Mouse (Mus musculus) R1 (cell line): Measurements from ENCODE around the gene Slco1c1.
A peak's percentile ranks its signal among the peaks of the same experiment; 100 is the strongest.

Experiments used
- DNase-seq: peaks from one replicate; pipeline ENCODE4 v3.0.0-alpha.2; 2018; ENCODE audit warnings: low read depth, low spot score

Slco1c1 gene

DNA sequence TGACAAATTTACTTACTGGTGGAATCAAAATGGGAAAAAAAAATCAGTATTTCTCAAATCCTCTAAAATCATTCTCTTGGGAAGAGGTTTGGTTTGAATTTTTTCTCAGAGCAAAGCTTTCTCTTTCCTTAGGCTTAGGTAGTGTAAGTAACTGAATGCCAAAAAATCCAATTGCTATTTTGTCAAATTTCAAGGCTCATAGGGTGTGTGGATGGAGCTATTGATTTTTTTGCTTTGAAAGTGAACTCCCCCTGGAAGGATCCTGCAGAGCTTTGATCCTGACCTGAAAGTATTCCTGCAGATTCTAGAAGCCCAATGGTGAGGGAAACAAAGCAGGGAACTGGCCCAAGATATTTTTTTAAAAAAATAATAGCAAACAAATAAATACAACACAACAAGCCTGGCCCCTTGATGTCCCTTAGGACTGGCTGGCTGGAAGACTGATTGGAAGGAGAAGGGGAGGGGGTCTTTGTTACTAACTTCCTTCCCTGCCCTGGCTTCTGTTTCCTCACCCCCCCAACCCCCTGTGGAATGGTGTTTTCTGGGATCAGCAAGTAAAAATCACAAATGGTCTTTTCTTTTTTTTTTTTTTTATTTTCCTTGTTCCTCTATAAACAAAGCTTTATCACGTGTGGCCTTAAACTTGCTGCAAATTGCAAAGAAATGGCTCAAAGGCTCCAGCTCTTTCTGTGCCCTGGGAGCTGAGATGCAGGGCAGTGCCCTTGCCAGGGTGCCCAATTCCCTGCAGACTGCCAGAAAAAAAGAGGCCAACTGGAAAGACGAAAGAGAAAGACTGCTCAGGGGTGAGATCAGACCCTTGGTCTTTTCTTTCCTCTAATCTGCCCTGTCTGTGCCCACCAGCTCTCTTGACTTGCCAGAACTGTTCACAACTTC, at the start of gene Slco1c1:
Slco1c1 (plus strand) TSS at position 622 of the 894 bp plus-strand sequence.
- no peak for DNase-seq

DNA sequence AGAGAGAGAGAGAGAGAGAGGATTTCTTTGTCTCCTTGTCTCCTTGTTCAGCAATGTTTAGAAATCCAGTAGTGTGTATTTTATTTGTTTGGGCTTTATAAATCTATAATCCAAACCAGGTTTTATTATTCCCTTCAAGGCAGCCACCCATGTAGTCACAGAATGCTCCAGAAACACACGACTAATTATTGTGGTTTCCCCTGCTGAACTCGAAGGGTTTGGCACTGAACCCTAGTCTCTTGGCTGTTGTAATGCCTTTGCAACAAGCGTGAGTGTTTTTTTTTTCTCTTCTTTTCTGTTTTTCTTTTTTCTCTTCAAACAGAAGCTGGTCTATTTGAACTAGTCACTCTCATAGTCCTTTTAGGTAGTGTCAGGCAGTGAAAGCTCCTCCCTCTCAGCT, 49.5 kb upstream of the Slco1c1 start:
- no peak for DNase-seq

DNA sequence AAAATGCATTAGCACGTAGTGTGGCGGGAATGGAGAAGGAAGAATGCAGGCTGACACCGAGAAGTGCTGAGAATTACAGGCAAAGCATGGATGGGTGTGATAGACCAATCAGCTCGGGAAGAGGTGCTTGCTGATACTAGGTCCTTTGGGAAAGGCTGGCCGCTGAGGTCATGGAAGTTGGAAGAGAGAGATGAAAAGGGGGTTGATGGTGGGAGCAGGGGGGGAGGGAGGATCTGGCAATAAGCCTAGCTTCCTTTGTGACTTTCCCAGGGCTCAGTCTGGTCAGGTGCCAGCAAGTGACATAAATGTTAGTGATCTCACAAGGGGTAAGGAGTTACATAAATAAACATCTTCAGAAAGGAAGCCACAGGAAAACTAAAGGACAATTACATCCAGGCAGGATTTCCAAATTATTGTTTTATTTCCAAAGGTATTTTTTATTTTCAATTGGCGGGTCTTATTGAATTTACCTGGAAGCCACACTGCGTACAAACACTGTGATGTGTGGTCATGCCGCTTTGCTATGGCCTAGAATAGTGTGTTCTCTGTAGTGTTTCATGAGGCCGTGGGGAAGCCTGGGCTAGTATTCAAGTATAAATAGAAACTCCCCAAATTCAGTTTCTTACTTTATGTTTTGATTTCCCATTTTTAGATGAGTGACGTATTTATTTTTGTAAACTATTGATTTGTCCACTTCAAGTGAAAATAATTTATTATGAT, 38.7 kb upstream of the Slco1c1 start:
- no peak for DNase-seq

DNA sequence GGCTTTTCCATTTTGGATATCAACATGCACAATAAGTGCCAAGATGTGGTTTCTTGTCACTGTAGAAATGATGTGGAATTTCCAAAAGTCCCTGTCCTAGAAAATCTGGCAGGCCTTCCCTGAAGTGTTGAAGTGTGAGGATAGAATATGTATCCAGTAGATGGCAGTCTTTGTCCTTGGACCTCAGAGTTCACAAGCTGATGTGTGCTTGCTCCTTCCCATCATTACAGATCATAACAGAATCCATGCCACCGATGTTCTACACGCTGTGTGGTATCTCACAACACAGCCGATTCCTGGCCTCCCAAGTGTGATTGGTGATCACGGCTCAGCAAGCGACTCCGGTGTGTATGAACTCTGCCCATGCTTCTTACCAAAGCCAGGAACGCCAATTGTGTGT, 36.9 kb upstream of the Slco1c1 start:
- peak; percentile 48 for DNase-seq

DNA sequence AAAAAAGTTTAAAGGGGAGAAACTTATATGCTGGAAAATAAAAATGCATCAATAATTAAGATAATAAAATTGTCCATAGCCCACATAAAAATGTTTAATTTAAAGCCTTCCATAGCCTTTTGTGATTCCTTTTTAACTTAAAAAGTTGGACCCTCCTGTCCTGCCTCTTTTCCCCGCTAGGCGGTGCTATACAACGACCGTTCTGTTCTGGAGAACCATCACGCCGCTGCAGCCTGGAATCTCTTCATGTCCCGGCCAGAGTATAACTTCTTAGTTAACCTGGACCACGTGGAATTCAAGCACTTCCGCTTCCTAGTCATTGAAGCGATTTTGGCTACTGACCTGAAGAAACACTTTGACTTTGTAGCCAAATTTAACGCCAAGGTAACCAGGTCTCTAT, 35.5 kb upstream of the Slco1c1 start:
- DNase-seq = peak; percentile 74

DNA sequence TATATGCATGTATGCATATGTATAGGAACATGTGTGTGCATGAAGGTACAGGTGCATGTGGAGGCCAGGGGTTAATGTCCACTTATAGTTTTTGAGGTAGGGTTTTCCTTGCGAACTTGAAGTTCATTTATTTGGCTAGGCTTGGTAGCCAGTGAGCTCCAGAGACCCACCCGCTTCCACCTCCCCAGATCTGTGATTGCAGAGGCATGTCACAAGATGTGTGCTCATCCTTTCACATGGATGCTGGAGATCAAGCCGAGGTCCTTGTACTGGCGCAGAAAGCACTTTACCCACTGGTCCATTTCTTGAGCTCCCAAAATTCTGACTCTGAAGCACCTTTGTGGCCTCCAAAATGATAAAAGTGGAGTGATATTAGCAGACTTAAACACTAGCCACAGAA, 29.3 kb upstream of the Slco1c1 start:
- no peak for DNase-seq

DNA sequence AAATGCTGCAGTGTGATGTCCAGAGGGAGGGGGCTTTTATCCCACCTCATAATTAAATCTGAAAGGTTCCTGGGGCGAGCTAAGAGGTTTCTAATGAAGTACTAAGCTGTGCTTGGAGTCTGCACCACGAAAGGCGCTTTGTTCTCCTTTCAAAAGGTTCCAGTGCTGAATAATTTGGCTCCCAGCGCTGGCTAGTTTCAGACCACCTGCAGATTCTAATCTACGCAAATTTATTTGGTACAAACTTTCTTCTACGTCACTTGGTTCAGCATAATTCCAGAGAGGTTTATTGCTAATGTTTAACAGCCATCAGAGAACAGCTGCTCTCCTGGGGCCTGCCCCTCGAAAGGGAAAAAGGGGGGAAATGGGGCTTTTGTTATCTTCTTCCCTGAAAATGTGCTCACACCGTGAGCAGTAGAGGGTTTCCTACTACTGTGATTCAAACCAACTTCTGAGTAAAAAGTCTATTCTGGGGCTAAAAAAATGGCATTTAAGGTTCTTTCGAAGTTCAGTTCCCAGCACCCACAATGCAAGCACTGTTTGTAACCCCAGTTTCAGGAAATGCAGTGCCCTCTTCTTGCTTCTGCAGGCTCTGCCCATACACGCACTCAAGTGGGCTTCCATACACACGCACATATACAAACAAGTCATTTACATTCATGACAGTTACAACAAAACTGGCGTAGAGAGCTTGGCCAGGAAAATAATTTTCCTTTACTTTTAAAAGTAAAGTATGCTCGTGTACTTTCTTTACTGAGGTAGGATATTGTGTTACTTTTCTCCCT, 28.3 kb upstream of the Slco1c1 start:
- DNase-seq = peak; percentile 90

DNA sequence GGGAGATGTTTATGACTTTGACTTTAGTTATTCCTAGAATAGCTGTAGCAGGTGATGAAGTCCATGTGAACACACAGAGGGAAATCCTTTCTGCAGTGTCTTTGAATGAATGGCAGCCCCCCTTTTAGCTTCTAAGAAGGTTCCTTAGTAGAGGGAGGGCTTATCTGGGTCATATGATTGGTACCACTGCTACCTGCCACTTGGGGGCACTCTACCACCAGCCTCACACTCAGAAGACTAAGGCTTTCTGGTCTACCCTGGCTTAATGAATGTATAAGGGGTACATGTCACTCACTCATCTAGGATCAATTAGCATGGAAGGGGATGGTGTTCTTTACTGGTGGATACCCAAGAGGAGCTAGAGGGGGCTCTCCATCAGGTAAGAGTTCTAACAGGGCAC, 24.7 kb upstream of the Slco1c1 start:
- peak; percentile 49 for DNase-seq

DNA sequence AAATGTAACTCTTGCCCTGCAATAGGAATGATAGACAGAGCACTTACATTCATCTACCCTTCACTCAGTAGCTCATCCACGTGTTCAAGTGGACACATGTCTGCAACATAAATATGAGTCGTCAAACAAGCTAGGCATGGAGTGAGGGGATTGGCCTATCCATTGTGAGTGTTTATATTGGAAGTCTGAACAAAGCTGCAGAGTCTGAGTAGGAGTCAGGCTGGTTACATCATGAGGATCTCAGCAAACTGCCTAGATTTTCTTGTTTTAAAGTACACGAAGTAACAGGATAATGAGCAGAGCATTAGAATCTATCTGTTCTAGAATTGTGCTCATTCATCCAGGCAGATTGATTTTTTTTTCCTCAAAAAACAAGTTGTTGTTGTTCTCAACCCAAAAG, 23.0 kb upstream of the Slco1c1 start:
- DNase-seq = no peak

DNA sequence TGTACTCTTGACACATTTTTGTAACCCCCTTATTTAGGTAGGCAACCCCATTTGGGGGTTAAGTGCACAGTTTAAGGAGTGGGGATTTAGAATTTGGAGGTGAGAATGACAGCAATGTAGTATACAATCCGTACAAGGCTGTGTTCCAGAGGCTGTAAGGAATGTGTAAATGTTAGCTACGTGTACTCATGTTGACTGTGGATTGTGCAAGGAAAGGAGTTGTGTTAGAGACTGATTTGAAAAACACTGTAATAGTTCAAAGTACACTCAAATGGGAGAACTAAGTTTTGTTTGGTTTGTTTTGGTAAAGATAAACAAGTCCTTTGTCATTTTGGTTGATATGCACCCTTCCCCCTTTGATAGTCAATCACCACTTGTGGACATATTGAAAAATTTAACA, 1.6 kb upstream of the Slco1c1 start:
- DNase-seq = no peak

DNA sequence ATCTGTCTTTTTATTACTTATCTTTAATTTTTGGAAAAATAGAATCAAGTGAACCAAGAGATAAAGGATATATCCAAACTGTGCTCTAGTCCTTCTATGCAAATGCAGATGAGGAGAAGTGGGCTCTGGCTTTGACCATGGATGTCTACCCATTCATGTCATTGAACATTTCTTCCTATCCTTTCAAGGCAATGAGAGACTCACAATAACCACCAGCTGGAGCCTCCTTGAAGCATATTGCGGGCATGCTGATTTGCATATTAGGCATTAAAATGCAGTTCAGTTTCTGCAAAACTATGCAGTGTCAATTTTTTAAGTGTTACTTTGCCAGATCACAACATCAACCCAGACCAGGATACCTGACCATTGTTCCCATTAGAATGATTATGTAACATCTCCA, 1.6 kb downstream of the Slco1c1 start:
- DNase-seq = no peak

DNA sequence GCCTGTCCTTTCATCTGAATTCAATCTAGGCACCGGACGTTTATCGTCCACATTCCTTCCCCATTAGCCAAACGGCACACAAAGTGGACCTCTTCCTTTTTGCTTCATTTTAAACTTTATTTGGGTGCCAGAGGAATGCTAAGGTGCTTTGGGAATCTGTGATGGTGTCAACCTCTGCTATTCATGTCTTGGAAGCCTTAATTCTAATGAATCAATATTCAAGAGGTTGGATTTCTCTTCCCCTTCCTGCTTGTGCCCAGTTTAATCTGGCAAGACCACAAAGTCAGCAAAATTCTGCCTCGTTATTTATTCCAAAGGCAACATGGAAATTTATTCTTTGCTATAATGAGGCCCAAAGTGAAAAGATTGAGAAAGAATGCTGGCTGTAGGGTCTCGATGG, 6.7 kb downstream of the Slco1c1 start:
- no peak for DNase-seq

DNA sequence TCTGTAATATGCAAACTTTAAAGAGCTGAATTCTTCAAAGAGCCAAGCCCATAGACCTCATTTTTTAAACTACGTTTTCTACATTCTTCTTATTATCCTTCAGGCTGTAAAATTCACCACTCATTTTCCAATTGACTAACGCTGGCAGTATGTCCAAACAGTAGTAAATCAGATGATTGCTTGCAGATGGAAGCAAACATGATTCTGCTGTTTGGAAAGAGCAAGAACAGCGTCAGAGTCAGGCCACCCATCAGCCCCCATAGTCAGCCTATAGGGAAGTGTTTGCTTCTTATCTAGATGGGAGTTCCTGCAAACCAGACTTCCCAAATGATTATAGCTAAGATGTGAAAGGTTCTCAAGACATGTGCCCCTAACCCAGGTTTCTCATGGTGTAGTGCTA, 13.1 kb downstream of the Slco1c1 start:
- DNase-seq = no peak

DNA sequence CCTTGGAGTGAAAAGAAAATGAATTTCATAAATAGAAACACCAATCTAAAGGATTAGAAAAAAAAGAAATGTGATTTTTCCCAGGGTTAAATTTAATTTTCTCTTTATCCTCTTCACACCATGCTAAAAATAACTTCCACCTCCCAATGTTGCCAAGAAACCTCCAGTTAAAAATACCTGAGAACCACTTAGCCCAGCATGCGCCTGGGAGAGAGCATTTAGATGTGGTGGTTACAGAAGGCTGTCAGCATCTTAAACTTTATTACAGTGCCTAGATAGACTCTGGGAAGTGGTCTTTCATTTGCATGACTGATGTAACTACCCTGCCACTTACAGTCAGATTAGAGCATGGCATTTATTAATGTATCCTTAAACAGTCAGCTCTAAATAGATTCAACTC, 17.0 kb downstream of the Slco1c1 start:
- DNase-seq = no peak

DNA sequence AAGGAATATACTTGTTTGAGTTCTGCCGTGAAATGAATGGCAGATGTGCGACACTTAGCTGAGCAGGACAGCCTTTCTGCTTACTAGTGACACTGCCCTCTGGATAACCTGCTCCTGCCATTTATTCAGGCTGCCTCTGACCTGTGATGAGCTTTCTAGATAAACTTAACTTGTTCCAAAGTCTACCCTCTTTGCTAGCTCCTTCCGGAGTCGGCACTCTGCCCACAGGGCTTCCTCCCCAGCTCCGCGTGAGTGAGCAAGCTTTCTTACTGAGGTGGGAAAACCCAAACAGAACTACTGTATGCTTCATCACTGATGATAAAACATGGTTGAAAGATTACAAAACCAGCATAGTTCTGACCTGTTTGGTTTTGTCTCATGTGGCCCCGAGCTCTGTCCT, 19.2 kb downstream of the Slco1c1 start:
- no peak for DNase-seq

DNA sequence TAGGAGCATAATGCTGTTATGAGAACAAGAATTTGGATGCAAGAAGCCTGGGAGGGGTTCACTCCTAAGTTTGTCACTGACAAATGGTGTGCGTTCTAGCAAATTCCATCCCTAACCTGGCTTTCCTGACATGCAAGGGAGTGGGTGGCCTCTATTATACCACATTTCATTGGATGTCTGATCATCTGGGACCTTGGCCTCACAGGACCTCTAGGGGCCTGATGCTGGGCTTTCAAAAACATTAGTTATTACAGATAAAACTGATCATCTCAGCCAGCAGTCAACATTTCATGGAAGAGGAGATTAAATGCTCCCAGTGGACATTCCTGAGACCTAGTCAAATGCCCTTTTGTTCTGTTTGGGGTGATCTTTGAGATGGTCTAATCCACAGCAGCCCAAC, 34.0 kb downstream of the Slco1c1 start:
- DNase-seq = no peak

DNA sequence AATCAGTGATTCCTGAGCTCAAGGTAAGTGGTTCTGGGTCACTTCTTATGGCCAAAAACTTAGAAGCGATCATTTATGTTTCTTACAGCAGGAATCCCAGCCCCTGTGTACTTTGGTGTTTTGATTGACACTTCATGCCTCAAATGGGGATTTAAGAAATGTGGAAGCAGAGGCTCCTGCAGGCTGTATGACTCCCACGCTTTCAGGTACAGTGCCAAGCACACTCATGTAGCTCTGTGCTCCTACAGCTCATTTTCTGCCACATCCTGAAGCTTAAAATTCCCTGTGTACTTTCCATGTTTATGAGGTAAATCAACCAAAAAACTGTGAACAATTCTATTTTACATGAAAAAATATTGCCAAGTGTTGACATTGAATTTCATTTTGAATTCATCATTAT, 43.2 kb downstream of the Slco1c1 start:
- DNase-seq = no peak

DNA sequence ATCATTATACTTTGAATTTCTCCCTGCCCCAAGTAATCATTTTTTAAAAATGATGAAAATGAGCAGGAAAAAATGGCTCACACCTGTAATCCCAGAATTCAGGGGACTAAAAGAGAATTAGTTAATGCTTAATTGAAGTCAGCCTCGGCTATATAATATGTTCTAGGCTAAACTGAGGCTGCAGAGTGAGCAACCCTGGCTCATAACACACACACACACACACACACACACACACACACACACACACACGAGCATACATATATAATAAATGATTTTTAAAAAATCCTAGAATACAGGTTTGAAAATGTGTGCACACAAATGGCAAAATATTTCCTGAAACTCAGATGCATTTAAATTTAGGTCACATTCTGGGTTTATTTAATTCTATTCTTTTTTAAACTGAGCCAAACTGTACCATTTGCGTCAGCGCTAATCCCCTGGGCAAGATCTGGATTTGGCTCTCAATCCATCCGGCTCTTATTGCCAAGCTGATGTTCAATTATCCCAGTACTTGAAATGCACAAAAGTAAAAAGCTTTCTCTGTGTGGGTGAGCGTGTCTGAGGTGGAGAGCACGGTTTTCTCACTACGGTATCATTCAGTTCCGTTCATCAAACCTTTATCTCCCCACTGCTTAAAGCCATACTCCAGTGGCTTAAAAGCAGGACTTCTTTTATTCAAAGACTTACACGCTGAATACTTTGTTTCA, 43.8 kb downstream of the Slco1c1 start:
- no peak for DNase-seq

DNA sequence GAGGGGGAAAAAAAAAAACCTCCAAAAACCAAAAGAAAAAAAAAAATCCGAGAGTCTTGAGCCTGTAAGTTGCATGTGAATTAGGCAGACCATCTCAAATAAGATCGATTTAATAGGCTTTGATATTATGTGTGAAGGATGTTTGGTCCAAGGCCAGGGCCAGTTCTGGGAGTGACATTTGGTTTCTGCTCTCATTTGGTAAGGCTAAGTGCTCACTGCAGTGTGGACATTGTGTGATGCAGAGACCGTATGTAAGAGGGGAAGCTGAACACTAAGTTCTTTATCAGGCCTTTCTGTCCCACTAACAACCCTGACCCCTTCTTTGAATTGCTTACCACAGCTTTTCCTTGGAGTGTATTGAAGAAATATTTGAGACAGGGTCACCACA, 44.4 kb downstream of the Slco1c1 start:
- DNase-seq = no peak

DNA sequence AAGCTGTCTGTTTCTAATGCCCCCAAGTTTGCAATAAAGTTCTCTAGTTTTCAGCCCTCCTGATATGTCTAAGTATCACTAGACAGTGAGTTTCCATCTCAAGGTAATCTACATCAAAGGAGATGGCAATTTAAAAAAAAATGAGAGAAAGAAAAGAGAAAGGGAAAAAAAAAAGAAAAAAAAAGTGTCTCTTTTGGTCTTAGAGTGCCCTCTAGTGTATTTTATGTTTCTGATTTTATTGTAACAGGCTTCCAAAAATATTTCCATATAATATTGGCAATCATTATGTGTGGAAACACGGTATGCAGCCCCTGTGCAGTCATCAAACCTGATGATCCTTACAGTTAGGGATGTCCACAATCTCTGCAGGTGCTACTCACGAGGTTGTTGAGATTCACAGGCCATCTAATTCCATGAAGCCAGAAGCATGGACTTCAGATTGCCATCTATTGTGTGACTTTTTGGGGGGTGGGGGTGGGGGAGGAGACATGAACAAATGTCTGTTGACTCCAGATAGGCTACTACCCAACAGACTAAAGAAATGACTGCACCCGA, 52.6 kb downstream of the Slco1c1 start:
- no peak for DNase-seq

DNA sequence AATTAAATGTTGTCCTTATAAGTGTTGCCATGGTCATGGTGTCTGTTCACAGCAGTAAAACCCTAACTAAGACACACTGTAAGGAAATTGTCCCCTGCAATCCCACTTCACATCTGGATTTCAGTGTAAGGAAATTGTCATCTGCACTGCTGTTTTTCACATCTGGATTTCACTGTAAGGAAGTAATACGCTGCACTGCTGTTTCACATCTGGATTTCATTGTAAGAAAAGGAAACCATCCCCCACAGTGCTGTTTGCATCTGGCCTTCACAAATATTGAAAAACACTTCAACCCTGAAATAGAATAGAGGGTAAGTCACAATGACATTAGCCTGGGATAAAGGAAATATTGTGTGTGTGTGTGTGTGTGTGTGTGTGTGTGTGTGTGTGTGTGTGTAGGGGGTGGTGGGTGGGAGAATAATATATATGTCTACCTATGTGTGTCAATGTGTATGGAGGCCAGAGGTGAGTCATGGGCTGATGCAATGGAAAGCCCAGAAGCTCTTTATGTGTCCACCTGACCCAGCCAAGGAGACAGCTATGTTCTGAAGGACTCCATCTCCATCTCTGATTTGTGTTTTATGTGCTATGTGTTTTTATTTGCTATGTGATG, 60.7 kb downstream of the Slco1c1 start:
- DNase-seq = no peak
